Mouse (Mus musculus) splenic B cell, adult 2 months (primary cell): ENCODE results near the gene Sec61a1.

Experiments used
- DNase-seq: peaks from one replicate; pipeline ENCODE4 v3.0.0-alpha.2; 2011; ENCODE audit warnings: low read depth, low spot score
- H3K27me3 ChIP-seq: 2 replicates; pipeline ENCODE4 v1.6.1; 2012; ENCODE audit warnings: mild to moderate bottlenecking, low read length, moderate library complexity, mixed read lengths; ENCODE audit not compliant: control insufficient read depth, poor library complexity, insufficient read depth, severe bottlenecking
- H3K36me3 ChIP-seq: 2 replicates; pipeline ENCODE4 v1.6.1; 2012; ENCODE audit warnings: mild to moderate bottlenecking, low read length, moderate library complexity, mixed read lengths; ENCODE audit not compliant: control insufficient read depth, poor library complexity, insufficient read depth, severe bottlenecking

The Sec61a1 gene

GRCm38 (mm10) chr6:88530306-88530705 lies 11.6 kb upstream of the Sec61a1 start:
- DNase-seq, result no peak
- no peaks in the 10 kb centered on the region for H3K27me3 ChIP-seq
- no peaks in the 10 kb centered on the region for H3K36me3 ChIP-seq

GRCm38 (mm10) chr6:88524056-88524455 lies 5.4 kb upstream of the Sec61a1 start:
- H3K36me3 ChIP-seq, result no peaks in the 10 kb centered on the region
- DNase-seq, result no peak
- no peaks in the 10 kb centered on the region for H3K27me3 ChIP-seq

- no peak for DNase-seq
- no peaks in the 10 kb centered on the region for H3K36me3 ChIP-seq
- H3K27me3 ChIP-seq, result no peaks in the 10 kb centered on the region
These were observed 4.7 kb upstream of the Sec61a1 start for GRCm38 (mm10) chr6:88523451-88523850.

- DNase-seq, result no peak
- Histone ChIP-seq H3K36me3 (no peaks in the 10 kb centered on the region), H3K27me3 (no peaks in the 10 kb centered on the region)
These were observed 4.3 kb upstream of the Sec61a1 start for GRCm38 (mm10) chr6:88523043-88523442.

GRCm38 (mm10) chr6:88522606-88523005 lies 3.9 kb upstream of the Sec61a1 start:
- H3K27me3 ChIP-seq, result no peaks in the 10 kb centered on the region
- peak; percentile 52 for DNase-seq
- no peaks in the 10 kb centered on the region for H3K36me3 ChIP-seq

- no peaks in the 10 kb centered on the region for H3K27me3 ChIP-seq
- H3K36me3 ChIP-seq, result no peaks in the 10 kb centered on the region
- no peak for DNase-seq
These were observed 3.1 kb upstream of the Sec61a1 start for GRCm38 (mm10) chr6:88521821-88522220.

- peak; percentile 20 for DNase-seq
- Histone ChIP-seq H3K36me3 (peaks cover 6% of the 10 kb centered on the region), H3K27me3 (no peaks in the 10 kb centered on the region)
These were observed 853 bp downstream of the Sec61a1 start for GRCm38 (mm10) chr6:88517701-88518403.

- Histone ChIP-seq H3K36me3 (peaks cover 6% of the 10 kb centered on the region), H3K27me3 (no peaks in the 10 kb centered on the region)
- no peak for DNase-seq
These were observed 2.0 kb downstream of the Sec61a1 start for GRCm38 (mm10) chr6:88516667-88517066.

GRCm38 (mm10) chr6:88515971-88516370 lies 2.7 kb downstream of the Sec61a1 start:
- DNase-seq, result no peak

GRCm38 (mm10) chr6:88514546-88514945 lies 4.2 kb downstream of the Sec61a1 start:
- DNase-seq, result no peak
- Histone ChIP-seq H3K36me3 (peaks cover 16% of the 10 kb centered on the region), H3K27me3 (no peaks in the 10 kb centered on the region)

More at GRCm38 (mm10) chr6:88515971-88516370, 2.7 kb downstream of the Sec61a1 start:
- Histone ChIP-seq H3K36me3 (peaks cover 11% of the 10 kb centered on the region), H3K27me3 (no peaks in the 10 kb centered on the region)

- H3K36me3 ChIP-seq, result peaks cover 17% of the 10 kb centered on the region
- H3K27me3 ChIP-seq, result no peaks in the 10 kb centered on the region
- no peak for DNase-seq
These were observed 4.7 kb downstream of the Sec61a1 start for GRCm38 (mm10) chr6:88513984-88514383.

GRCm38 (mm10) chr6:88503044-88503443 lies 15.7 kb downstream of the Sec61a1 start:
- peaks cover 23% of the 10 kb centered on the region for H3K36me3 ChIP-seq
- DNase-seq, result no peak
- no peaks in the 10 kb centered on the region for H3K27me3 ChIP-seq

- no peak for DNase-seq
- no peaks in the 10 kb centered on the region for H3K27me3 ChIP-seq
- H3K36me3 ChIP-seq, result peaks cover 19% of the 10 kb centered on the region
These were observed 16.4 kb downstream of the Sec61a1 start for GRCm38 (mm10) chr6:88502030-88502970.

GRCm38 (mm10) chr6:88500405-88500767 lies 18.3 kb downstream of the Sec61a1 start:
- H3K36me3 ChIP-seq, result peaks cover 6% of the 10 kb centered on the region
- H3K27me3 ChIP-seq, result no peaks in the 10 kb centered on the region
- no peak for DNase-seq
